Mouse (Mus musculus): ENCODE data around the gene Tnpo3.
A peak's percentile ranks its signal among the peaks of the same experiment; 100 is the strongest.

Gene Tnpo3

DNA sequence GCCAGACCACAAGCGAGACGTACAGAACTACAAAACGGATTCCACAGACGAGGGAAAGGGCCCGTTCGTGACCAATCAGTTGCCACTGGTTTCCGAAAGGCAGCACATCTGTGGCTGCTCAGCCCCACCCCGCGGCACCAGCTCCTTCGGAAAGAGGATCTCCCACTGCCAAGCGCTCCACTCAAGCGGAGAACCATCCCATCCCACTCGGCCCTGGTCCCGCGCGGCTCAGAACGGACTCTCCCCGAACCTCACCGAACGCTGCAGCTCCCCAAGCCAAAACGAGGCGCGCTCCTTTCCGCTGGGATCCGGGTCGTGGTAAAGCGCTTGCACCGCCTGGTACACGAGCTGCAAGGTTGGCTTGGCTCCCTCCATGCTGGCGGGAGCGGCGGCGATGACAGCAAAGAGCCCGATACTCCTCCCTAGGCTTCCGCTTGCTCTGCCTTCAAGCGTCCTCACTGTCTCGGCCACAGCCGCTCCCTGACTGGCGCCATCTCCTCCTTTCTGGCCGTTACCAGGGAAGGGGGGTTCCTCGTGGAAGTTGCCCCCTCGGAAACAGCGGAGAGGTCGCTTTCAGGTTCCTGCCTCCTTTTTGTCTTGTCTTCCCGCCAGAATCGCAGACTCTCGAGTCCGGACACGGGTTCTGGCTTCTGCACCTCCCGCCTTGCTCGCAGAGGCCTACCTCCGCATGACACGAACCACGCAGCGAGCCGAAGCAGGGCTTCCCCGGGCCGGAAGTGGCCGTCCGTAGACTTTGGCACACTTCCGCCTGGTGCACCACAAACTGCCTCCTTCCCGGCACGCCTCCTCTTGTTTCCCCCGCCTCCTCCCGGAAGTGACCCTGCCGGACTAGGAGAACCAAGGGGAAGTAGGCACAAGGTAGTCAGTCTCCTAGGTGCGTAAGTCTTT lies at the start of gene Tnpo3:
Gene Tnpo3 (minus strand): TSS at position 777 of the 909 bp plus-strand sequence.
- DNase-seq (ENCODE audit: low spot score in 2 of 2): peak; percentile 89

DNA sequence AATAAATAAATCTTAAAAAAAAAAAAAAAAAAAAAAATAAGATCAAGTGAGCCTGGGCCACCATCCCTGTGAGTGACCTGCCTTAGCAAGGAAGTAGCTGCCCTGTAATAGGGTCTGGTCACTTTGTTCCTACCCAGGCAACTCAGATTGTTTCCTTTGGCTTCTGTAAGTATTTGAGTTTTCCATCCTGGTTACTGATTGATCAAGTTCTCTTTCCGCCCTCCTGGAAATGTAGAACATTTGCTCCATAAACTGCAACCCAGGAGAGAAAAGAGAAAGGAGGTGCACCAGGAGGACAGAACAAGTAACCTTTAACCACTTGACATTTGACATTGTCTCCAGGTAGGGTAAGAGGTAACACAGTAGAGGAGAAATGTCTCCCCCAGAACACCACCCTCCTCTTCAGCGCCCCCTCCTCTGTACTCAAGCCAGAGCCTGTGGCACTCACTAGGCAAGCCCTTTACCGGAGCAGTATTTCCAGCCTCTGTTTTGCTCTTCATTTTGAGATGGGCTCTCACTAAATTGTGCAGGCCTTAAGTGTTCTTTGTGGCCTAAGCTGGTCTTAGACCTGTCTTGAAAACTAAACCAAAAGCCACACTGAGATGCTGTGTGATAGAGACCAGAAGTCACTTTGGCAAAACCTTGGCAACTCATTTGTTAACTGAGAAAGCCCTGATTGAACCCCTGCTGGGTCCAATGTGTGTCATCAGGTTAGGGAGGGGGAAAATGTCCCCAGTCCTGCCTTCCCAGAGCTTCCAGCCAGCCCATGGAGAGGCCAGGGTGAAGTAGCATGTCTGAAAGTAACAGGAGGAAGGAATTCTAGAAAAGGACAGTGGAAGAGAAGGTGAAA lies 49.2 kb upstream of the Tnpo3 start:
- DNase-seq (ENCODE audit: low spot score in 2 of 2): no peak

DNA sequence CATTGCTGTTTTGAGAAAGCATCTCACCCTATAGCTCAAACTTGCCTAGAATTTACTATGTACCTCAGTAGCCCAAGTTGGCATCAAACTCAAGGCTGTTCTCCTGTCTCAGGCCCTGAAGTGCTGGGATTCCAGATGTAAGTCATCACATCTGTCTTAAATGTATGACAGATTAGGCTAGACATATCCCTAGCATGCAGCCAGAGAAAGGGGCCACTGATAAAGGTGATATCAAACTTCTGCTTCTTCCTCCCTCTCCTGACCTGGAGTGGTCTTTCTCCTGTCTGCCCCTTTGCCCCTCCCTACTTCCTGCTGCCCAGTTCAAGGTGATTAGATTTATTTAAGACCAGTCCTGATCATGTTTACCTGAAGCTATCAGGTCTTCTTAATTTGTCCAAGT lies 43.6 kb upstream of the Tnpo3 start:
- DNase-seq (ENCODE audit: low spot score in 2 of 2): no peak

DNA sequence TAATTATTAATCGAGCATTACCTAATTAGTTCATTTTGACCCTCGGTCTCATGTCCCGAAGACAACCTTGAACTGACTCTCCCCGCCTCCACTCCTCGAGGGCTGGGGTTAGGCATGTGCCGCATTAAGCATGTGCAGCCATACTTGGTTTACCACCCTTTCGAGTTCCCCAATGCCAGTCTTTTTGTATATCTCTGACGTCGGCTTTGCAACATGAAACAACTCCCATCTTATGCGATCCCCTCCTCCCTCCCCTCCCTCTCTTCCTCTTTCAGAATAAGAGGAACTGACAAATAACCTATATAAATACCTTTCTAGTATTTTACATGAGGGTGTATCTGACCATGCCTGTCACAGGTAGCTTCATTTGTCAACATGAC lies 40.5 kb upstream of the Tnpo3 start:
- no peak for DNase-seq (ENCODE audit: low spot score in 2 of 2)

DNA sequence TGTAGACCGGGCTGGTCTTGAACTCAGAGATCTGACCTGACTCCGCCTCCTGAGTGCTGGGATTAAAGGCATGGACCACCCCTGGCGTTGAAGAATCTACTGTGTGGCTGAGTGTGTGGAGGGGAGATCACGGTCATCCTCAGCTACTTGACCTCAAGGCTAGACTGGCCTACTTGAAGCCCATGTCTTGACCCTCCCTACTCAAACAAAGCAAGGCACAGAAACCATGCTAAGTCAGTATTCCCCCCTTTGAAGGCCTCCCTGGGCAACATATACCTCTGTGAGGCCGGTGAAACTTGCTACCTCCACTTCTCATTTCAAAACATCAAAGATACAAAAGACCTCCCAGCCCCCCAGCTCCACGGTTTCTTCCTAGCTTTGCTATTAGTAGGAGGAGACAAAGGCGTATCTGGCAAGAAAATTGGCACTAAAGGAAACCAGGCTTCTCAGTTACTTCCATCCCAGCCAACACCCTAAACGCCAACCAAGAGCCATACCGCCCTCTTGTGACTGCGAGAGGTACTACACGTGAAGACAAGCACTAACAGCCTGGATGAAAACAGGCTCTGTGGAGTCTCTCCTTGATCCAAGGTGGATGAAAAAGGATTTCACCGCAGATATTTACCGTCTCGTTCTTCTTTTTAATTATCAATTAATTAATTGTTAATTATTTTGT lies 39.9 kb upstream of the Tnpo3 start:
- peak; percentile 53 to 78 for DNase-seq (ENCODE audit: low spot score in 2 of 2)

DNA sequence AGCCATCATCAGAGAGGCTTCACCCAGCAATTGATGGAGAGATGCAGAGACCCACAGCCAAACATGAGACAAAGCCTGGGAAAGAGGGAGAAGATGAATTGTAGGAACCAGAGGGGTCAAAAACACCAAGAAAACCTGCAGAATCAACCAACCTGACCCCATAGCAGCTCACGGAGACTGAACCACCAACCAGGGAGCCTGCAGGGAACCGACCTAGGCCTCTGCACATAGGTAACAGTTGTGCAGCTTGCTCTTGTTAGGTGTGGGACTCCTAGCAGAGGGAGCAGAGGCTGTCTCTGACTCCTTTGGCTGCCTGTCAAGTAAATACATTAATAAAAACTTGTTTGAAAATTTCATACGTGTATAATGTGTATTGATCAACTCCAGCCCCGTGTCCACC lies 32.1 kb upstream of the Tnpo3 start:
- DNase-seq (ENCODE audit: low spot score in 2 of 2): no peak

DNA sequence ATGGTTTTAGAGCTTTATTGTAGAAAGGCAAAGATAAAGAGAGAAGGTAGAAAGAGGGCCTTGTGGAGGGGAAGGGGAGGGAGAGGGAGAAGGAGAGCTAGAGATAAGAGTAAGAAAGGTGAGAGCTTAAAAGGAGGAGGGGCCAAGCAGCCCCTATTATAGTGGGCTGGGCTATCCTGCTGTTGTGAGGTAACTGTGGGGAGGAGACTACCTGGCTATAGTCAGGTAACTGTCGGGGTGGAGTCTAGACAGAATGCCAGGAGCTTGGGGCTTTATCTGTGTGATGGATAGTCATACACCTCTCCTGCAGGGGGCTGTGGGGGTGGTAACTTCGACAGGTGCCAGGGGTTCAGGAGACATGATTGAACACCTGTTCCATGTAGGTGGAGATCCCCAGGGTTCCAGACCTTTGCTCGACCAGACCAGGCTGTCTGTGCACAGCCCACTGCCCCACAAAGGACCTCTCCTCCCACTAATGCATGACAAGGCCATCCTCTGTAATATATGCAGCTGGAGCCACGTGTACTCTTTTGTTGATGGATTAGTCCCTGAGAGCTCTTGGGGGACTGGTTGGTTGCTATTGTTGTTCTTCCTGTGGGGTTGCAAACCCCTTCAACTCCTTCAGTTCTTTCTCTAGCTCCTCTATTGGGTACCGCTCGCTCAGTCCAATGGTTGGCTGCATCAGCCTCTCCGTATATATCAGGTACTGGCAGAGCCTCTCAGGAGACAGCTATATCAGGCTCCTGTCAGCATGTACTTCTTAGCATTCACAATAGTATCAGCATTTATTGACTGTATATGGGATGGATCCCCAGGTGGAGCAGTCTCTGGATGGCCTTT lies 30.1 kb upstream of the Tnpo3 start:
- DNase-seq (ENCODE audit: low spot score in 2 of 2): no peak

DNA sequence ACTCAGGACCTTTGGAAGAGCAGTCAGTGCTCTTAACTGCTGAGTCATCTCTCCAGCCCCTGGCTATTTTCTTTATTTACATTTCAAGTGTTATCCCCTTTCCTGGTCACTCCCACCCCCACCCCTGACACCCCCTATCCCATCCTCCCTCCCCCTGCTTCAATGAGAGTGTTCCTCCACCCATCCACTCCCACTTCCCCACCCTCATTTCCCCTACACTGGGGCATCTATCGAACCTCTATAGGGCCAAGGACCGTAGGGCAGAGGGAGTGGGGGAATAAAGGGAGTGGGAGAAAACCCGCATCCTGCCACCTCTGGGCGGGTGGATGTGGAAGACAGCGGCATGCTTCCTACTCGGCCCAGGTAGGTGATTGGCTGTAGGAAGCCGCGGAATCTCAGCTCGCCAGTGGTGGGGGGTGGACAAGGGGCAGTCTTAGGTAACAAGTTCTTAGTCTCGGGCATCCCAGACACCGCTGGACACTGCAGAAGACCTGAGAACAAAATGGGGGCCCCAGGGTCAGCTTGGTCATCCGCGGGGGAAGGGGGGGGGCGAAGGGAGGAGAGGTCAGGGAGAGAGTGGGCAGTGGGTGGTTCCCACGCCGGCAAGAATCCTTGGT lies 29.3 kb upstream of the Tnpo3 start:
- no peak for DNase-seq (ENCODE audit: low spot score in 2 of 2)

DNA sequence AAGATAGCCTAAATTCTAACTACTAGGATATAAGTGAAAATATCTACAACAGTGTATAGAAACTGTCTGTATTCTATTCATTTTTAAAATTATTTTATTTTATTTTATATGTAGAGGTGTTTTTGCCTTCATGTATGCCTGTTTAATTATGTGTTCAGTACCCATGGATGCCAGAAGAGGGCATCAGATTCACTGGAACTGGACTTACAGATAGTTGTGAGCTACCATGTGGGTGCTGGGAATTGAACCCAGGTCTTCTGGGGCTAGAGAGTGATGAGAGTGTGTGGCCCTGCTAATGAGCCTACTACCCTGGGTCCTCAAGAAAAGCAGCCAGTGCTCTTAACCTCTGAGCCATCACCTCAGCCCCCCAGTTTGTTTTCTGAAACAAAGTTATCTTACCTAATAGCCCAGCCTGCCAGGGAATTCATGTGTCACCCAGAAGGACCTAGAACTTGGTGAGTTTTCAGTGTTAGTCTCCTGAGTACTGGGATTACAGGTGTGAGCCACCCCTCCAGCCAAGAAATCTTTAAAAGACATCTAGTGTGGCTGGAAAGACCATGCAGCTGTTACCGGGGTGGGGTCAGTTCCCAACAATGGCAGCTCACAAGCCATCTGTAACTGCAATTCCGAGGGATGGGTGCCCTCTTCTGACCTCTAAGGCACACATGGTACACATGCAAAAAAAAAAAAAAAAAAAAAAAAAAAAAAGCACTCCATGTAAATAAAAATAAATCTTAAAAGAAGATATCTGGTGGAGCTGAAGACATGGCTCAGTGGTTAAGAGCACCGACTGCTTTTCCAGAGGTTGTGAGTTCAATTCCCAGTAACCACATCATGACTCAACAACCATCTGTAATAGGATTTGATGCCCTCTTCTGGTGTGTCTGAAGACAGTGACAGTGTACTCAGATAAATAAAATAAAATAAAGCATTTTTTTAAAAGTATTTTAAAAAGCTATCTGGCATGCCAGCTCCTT lies 28.0 kb upstream of the Tnpo3 start:
- no peak for DNase-seq (ENCODE audit: low spot score in 2 of 2)

DNA sequence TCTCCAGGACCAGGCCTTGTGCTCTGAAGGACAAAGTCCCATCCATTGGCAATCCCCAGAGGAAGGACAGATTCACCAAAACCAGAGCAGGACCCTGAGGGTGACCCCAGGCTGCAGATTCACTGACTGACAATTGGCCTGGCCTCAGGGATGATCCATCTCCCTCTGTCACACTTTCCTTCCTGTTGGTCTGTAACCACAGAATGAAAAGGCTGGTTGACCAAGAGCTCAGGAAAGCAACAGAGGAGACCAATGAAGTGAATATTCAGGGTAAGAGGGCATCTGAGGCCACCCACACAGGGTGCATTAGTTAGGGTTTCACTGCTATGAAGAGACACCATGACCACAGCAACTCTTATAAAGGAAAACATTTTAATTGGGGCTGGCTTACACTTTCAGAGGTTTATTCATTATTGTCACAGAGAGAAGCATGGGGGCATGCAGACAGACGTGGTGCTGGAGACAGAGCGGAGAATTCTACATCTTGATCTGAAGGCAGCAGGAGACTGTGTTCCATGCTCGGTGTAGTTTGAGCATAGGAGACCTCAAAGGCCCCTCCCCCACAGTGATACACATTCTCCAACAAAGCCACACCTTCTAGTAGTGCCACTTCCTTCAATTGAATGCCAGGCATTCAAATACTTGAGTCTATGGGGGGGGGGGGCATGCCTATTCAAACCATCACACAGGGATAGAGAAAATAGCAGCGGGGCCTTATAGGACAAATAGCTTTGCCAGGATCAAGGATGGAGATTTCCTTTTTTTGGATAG lies 26.8 kb upstream of the Tnpo3 start:
- DNase-seq (ENCODE audit: low spot score in 2 of 2): no peak

DNA sequence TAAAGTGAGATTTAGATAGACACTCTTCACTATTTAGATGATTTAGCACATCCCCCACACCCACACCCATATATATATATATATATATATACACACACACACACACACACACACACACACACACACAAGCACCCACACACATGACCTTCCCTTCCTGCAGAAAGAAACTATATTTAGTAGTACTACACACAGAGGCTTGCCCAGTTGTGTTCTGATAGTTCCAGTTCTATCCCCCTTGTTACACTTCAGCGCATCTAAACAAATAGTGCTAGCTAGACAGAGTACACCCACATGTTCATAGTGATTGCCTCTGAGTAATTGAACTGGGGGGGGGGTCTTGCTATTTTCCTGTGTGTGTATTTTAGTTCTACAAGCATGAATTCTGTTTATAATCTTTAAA lies 24.9 kb upstream of the Tnpo3 start:
- DNase-seq (ENCODE audit: low spot score in 2 of 2): no peak

DNA sequence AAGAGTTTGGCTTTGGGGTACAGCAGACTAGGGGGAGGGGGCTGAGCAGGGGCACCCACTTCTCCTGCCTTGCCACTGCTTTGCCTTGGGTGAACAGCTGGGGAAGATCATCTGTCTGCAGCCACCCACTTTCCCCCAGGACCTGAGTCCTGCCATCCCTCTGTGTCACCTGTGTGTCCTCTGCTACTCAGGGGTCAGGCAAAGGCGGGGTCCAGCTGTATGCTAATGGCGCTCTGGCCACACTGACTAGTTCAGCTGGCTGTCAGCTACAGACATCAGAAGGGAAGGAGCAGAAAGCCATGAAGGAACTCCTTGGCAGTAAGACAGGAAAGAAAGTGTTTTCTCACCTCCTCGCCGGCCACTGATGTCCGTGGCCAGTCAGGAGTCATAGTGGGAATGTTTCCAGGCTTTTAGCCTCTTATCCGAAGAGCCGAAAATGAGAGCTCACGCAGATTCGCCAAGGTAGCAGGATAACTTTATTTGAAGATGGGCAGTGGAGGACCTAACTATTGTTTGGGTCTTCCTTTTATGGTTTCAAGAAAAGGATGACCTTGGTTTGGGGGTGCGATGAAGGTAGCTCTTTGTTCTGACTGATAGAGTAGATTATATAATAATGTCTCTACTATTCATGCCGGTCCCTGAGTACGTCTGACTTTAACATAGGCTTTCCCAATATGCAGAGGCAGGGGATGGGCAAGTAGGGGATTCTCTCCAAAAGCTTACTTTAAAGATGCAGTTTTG lies 23.0 kb upstream of the Tnpo3 start:
- no peak for DNase-seq (ENCODE audit: low spot score in 2 of 2)

DNA sequence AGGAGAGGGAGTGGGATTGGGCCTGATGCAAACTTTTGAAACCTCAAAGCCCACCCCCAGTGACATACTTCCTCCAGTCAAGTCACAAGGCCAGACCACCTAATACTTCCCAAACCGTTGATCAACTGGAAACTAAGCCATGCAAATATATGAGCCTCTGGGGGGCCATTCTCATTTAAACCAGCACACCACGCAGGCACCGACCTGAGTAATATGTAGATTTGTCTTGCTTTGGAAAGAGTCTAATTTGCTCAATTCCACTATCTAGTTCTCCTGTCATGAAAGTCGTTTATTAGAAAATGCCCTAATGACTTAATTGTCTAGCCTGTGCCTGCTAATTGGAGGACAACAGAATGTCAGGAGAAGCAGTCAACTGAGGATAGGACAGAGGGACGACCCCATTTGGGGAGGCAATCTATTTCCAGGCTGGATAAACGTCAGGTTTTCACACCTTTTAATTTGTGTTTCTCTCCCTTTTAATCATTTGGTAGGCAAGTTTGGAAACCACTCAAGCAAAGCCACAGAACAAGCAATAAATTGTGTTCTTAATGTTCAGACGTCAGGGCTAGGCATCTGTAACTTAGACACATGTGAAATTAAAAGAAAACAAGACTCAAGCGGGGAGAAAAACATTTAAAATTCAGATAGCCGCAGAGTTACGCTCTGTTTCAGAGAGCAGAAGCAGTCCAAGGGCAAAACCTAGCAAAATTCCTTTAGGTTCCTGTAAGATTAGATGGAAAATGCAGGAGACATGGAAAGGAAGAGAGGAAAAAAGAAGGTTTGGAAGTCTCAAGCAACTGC lies 22.3 kb upstream of the Tnpo3 start:
- no peak for DNase-seq (ENCODE audit: low spot score in 2 of 2)

DNA sequence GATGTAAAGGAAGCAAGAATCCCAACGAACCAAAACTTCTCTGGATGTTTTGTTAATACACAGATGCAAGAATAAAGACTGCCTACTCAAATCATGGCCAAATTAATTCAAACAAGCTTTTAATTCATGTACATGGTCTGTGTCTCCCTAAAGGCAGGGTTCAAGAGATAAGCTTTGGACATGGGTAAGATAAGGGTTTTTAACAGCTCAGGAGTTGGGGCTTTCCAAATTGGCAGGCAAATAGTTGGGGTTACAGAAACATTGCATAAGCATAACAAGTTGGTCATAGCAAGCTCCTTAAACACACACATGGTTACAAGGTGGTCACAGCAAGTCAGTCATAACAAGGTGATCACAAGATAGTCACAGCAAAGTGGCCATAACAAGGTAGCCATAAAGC lies 20.5 kb upstream of the Tnpo3 start:
- no peak for DNase-seq (ENCODE audit: low spot score in 2 of 2)

DNA sequence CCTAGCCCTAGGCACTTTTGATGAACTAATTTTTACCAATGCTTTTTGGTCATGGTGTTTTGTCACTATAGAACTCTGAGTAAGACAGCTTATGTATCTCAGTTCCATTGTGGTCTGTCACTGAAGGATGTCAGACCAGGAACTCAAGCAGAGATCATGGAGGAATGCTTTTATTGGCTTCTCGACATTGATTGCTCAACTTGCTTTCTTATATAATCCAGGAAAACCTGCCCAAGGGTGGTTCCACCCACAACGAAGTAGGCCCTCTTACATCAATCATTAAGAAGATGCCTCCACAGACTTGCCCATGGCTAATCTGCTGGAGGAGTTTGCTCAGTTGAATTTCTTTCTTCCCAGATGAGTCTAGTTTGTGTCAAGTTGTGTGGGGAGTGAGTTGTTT lies 18.1 kb upstream of the Tnpo3 start:
- no peak for DNase-seq (ENCODE audit: low spot score in 2 of 2)

DNA sequence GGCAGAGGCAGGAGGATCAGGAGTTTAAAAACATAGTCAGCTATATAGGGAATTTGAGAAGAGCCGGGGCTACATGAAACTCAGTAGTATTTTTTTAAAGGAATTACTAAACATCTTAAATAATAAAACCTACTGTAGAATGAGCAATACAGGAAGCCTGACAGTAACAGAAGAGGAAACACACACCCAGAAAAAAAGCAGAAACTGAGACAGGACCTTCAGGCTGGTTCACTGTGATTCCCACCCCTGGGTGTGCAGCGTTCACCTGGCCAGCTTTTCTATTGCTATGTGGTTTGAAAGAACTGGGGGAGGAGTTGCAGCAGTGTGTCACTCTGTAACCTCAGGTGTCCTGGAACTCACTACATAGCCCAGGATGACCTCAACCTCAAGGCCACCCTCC lies 14.2 kb upstream of the Tnpo3 start:
- no peak for DNase-seq (ENCODE audit: low spot score in 2 of 2)

DNA sequence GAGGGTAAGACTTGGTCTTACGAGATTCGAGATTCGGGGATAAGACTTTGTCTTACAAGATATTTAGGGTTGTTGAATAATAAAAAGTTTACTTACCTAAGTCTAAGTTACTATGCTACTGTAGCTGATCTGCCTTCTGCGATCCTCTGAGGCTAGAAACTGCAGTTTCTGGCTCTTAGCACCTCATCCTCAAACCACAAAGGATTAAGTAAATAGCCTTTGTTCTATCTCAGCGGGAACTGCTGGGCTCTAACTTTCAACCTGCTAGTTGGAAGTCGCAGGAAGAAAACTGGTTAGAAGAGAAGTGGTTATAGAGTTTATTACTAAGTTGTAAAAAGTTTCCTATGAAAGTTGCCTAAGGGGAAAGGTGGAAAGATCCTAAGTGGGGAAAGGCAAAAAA lies 12.6 kb upstream of the Tnpo3 start:
- DNase-seq (ENCODE audit: low spot score in 2 of 2): no peak
